Mouse (Mus musculus) A20 (cell line): Measurements from ENCODE around the gene Tekt3.

Experiments used
- DNase-seq: peaks from one replicate; pipeline ENCODE4 v3.0.0-alpha.2; 2011; ENCODE audit warnings: low read depth, low spot score

The Tekt3 gene

DNA sequence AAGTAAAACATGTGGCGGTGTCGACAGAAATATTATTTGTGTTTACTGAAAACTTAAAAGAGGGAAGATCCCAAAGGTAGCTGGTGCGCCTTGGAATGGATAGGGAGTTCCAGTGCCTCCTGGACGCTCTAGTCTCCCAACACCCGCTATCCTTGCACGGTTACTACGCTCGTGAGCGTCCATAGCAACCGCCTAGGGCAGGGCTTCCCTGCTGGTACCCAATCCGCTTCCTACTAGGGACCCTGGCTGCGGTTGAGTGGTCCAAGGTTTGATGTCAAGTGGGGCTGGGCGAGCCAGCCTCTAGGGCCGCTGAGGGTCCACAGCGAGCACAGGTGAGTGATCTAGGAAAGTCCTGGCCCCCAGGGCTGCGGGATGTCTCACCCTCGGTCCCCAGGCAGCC, at the start of gene Tekt3:
Gene Tekt3 (plus strand): TSS at position 209 of the 400 bp plus-strand sequence.
- DNase-seq: no peak

DNA sequence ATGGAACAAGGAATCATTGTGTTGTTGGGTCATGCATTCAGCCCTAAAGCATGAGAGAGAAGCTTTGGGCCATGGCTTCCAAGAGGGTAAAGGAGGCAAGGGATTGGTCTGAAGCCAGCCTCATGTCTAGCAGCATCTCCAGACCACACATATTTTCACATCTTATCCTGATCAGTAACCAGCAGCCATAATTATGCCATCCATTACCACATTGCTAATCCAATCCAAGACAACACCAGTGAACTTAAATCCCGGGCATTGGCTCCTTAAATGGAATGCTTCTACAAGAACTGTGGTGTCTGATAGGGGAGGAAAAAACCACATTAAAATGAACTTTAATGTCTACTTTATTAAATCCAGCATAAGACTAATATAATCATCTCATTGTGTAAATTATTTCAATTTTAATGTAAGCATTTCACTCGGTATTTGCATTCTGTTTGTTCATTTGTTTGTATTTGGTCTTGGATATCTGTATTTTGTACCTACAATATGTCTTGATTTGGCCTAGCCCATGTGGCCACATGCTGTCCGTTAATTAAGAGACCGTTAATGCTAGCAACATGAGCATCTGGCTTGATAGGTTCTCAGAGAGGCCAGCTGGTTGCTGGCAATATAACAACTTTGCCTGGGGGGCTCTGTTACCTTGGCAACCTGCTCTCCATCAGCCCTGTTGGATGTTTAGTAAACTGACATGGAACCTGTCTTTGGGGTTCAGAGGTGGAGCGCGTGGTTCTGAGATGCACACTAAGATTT, 43.9 kb upstream of the Tekt3 start:
- DNase-seq: no peak

DNA sequence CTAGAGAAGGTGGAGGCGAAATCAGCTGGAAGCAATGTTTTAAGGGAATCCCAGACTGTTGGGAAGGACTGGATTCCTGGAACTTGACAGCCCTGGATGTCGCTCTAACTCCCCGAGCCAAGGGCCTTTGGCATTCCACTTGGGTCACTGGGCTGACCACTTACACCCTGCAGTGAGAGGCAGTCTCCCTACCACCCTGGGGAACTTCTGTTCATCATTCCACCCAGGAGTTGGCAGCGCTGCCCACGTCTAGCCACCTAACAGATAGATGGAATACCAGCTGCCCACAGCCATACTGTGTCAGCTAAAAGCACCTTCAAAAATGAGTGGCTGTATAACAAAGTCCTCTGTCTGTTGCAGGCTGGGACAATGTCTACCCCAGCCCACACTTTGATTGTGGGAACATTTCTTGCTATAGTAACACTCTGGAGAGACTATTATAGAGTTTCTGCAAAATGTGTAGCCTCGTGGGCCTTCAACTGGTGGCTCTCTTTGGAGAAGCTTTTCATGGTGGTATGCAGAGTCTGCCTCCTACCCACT, 43.3 kb upstream of the Tekt3 start:
- DNase-seq: no peak

DNA sequence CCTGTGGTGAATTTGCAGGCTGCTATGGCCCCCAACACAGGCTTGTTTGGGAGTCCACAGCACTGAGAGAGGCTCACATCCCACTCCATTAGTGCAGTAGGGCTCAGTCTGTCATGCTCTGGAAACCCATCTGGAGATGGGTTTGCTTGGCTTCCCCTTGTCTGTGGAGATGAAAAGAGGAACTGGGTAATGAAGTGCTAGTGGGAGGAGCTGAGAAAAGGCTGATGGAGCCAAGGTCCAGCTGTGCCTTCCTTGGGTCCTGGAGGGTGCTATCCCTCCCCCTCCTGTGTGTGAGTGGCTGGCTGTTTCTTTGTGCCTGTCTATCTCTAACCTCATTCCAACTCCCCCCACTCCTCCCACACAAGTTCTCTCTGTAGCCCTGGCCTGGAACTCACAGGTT, 40.8 kb upstream of the Tekt3 start:
- DNase-seq: peak; percentile 67

GRCm38 (mm10) chr11:63021141-63021806, 40.2 kb upstream of the Tekt3 start:
- DNase-seq: no peak

- DNase-seq: no peak
Measured at GRCm38 (mm10) chr11:63023461-63023860, 38.0 kb upstream of the Tekt3 start.

DNA sequence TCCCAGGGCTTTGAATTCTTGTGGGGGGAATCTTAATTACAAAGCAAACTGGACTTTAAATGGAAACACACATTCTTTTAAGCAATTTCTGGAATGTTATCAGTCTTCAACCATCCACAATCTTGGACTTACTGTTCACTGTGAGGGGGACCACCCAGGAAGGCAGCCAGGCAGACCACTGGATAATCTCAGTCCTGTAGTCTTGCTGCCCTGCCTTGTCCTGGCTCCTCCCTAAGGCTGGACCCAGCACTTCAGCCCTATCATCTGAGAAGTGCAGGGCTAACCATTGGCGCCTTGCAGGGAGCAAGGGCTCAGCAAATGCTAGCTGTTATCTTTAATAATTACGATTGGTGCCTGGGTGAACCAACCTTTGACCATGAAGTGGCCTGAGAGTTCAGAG, 37.3 kb upstream of the Tekt3 start:
- DNase-seq: no peak

GRCm38 (mm10) chr11:63025476-63025875, 36.0 kb upstream of the Tekt3 start:
- DNase-seq: no peak

DNA sequence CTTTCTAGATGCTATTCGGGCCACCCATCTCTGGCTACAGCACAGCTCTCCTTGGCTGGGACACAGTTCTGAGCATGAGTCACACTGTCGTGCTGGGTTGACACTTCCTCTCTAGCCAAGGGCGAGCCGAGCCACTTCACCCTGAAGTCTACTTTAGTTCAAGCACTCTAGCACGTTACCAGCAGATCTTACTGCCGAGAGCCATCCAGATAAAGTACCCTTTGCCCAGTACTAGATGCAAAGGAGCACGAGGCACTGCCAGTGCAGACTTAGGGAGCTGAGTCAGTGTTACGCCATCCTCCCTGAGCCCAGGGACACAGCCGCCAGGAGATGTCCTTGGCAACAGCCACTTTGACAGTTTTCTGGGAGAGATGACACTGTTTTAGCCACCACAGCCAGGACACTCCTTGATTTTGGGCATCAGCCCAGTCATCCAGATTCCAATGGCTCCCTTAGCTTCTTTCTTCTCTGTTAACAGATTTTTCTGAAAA, 34.8 kb upstream of the Tekt3 start:
- no peak for DNase-seq

GRCm38 (mm10) chr11:63028131-63028530, 33.3 kb upstream of the Tekt3 start:
- DNase-seq: no peak

DNA sequence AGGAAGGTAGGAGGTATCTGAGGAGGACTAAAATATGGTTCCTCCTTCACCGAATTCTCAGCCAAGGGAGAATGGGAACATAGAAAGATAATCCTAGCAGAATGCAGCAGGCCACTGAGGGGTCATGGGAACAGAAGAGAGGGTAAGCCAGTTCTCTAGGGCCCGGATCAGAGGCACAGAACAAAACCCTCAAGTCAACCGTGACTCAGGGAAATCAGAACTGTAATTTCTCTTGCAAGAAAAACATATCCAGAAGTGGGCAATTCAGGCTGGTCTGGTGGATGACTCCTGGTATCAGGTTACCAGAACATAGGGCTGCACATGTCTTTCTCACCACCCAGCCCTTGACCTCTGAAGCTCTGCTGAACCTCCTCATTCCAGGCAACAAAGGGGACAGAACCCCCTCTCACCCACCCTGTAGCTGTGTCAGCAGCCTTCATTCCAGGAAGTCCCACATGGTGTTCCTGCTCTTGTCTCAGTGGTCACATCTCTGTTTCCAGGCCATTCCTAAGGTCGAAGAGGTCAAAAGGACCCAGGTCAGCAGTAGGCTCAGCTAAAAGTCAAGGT, 32.2 kb upstream of the Tekt3 start:
- no peak for DNase-seq

- DNase-seq: no peak
Measured at GRCm38 (mm10) chr11:63029721-63030120, 31.7 kb upstream of the Tekt3 start.

DNA sequence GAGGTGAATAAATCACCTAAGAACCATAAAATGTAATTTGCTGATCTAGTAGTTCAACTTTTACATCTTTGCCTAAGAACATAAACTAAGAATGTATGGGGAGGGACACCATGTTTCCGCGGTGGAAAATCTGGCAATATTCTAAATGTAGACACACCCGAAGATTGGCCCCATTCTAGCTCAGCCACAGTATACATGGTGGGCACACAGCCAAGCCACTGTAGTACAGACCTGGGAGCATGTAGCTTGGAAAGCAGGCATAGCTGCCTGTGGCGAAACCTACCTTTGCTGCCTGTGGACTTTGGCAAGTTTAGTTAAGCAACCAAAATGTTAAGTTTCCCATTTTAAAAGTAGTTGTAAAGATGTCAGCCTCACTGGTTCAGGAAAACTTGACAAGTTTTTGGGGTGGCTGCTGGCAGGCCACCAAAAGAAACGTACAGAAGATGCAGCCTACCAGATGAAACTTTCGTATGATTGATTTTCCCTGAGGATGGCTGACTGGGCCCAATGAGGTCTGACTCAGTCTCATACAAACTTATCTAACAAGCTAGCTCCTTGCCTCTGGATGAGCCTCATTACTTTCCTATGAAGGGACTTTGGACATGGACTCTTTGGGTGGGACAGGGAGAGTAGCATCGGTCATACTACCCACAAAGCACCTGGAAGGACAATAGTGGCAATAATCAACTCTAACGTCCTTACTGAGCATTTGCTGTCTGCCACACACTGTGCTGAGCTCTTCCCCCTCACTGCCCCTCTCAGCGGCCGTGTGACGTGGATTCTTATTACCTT, 25.8 kb upstream of the Tekt3 start:
- no peak for DNase-seq

DNA sequence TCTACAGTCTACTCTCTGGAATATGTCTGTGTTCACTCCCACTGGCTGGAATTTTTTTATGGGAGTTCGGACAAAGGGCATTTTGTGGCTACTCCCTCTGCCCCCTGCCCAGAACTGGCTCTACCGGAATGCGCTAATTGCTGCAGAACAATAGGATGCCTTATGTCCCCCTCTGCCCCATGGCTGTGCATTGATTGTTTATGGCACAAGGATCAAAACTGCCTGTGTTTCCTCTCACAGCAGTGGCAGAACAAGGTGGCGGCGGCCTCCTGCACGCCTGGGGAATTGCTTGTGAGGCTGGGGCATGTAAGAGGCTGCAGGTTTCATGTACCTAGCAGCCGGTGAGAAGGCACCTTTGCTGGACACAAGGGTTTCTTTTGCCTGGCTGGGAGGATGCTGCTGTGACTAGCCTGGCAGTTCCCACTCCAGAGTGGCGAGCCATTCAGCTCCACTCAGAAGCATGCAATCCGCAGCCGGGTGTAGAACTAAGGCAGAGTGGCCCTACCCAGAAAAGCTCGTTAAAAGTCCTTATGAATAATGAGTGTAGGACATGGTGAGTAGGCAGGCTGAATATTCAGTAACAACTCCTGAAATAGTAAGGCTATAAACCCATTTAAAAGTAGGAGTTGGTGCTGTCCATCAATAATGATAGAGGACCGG, 21.3 kb upstream of the Tekt3 start:
- no peak for DNase-seq

DNA sequence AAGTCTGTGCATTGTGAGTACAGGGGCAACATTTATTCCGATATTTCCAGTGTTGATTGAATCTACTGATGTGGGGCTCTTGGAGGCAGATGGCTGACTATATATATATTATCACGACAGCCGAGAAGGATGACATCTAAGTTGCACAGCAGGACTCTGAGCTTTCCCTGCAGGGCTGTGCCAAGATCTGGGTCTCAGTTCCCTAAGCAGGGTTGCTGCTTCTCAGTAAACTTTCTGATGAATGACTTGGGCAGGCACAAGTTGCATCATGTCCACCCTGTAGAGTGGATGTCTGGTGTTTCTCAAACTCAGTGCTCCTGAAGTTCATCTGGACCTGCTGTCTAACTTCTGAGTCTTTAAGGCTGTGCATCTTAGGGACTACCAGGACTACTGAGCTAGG, 15.7 kb upstream of the Tekt3 start:
- no peak for DNase-seq

- peak; percentile 26 for DNase-seq
Measured at GRCm38 (mm10) chr11:63046380-63046779, 15.1 kb upstream of the Tekt3 start.

DNA sequence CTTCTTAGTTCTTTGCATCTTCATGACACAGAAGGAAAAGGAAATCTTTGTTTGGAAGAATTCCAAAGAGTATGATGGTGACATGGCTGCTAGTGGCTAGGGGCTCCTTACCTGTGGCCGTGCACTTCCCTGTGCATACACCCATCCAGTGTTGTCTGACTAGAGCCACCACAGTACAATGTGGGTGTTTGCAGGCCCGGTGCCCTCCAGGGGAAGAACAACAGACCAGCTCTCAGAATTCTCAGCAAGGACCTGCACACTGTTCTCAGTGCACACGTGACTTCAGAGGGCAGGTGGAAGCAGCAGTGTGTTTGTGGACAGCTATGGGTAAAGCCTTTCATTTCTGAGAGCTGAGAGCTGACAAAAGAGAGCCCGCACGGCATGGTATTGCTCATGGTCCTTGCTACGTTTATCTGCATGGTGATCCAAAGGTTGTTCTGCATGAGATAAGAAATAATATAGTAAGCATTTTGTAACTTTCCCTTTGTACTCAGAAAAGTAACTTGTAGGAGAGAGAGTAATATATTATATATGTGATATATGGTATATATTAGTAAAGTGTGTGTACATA, 11.0 kb upstream of the Tekt3 start:
- no peak for DNase-seq

DNA sequence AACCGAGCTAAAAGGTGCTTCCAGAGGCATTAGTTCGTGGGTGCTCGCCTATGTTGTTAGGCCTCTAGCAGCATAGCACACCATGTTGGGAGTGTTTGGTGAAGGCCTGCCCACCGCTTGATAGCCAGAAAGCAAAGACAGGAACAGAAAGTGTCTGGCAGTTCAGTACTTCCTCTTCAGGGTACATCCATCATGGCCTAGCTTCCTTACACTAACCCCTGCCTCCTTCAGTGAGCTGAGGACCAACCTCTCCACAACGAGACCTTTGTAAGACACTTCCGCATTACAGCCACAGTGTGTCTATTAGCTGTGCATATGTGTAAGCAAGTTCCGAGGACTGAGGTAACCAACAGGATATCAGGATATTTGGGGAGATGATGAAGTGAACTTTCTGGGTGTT, 10.4 kb upstream of the Tekt3 start:
- DNase-seq: peak; percentile 63

DNA sequence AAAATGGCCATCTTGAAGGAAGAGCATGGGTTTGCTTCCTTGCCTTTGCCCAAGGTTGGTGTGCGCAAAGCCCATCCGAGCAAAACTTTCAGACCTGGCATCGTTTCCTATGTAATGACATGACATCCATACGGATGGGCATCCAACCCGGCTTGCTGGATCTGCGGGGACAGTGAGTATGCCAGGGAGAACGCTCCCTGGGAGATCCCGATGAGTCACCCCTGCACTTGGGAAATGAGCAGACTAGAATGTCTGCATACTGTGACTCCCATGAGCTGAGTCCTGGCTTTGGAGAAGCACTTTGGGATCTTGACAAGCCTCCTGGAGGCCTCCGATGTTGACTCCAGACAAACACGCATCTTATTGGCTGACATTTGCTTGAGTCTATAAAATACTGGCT, 9.5 kb upstream of the Tekt3 start:
- no peak for DNase-seq

- DNase-seq: no peak
Measured at GRCm38 (mm10) chr11:63055596-63055995, 5.9 kb upstream of the Tekt3 start.
